Mouse (Mus musculus) urinary bladder, postnatal 36 days (tissue): Measurements from ENCODE around the gene Snx19.

ENCODE experiments used
- DNase-seq, 2 experiments: peaks; one replicate each; pipeline ENCODE4 v3.0.0; 2022; ENCODE audit warnings: low spot score in 2 of 2, mixed read lengths in 1 of 2

Snx19 gene

DNA sequence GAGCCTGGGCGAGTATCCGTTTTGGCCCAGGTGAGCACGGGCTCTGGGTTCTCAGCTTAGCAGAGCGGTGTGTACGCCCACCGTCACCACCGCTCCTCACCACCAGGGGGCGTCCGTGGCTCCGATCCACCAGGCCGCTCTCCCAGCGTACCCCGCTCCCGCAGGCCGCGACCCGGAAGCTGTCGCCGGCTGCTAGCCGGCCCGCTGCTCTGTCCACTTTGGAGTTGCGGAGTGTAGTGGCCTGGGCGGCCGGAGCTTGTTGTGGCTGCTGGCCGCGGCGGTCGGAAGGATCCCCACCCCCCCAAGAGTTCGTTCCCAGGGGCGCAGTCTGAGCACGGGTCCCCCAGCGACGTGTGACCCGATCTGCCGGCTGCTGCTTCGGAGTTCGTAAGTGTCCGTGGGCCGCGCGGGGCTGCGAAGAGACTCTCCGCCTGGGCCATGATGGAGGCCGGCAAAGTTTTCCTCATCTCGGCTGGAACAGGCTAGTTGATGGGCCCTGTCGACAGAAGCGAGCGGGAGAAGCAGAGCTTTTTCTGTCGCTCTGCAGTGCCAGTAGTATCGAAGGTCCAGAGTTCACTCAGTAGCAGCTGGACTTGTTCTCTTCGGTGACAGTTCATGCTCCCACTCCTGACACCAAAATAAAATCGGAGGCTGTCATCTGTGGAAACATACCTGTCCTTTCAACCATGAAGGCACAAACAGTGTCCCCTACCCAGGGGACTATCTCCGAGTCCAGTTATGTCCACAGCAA lies at the start of gene Snx19:
Gene Snx19, plus strand, starts transcription at position 227 of the 751 bp plus-strand sequence.
- peak; percentile 87 to 93 for DNase-seq

DNA sequence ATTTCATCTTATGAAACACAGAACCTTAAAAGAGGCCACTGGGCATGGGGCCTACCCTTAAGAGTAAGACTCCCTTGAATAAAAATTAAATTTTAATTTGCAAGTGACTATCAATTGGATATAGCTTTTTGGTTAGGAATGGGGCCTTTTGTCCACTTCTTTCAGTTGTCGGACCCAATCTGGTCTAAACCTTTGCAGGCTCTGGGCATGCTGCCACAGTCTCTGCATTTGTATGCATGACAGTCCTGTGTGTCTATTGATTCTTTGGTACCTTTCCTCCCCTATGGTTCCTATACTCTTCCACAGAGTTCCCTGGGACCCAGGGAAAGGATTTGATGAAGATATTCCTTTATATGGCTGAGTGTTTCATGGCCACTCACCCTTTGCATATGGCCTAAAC lies 26.1 kb upstream of the Snx19 start:
- no peak for DNase-seq

- peak in 1 of 2 experiments; percentile 33 for DNase-seq
Observed at GRCm38 (mm10) chr9:30422940-30423339, 4.0 kb upstream of the Snx19 start.

GRCm38 (mm10) chr9:30425178-30425577 lies 1.7 kb upstream of the Snx19 start:
- DNase-seq, result no peak

- no peak for DNase-seq
Observed at GRCm38 (mm10) chr9:30428231-30428630, 1.3 kb downstream of the Snx19 start.

GRCm38 (mm10) chr9:30430447-30430846 lies 3.5 kb downstream of the Snx19 start:
- DNase-seq, result no peak

GRCm38 (mm10) chr9:30431909-30432308 lies 5.0 kb downstream of the Snx19 start:
- DNase-seq, result no peak

GRCm38 (mm10) chr9:30433914-30434313 lies 7.0 kb downstream of the Snx19 start:
- no peak for DNase-seq

- DNase-seq, result no peak
Observed at GRCm38 (mm10) chr9:30435902-30436585, 9.1 kb downstream of the Snx19 start.

- no peak for DNase-seq
Observed at GRCm38 (mm10) chr9:30438505-30438904, 11.6 kb downstream of the Snx19 start.

DNA sequence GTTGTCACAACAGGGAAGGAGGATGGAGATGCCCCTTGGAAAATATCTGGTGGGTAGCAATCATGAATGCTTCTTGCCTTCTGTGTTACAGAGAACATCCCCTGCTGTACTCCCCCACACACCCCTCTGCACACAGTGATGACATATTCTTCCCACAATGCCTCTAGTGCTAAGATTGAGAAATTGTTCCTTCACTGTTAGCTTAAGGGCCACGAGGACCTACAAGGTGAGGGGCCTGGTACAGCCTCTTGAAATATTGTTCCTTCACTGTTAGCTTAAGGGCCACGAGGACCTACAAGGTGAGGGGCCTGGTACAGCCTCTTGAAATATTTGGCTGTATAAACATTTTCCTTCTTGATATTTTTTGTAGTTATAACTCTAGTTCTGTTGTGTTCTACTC lies 14.9 kb downstream of the Snx19 start:
- DNase-seq, result no peak

GRCm38 (mm10) chr9:30445232-30446085 lies 18.6 kb downstream of the Snx19 start:
- peak in 1 of 2 experiments; percentile 50 for DNase-seq

DNA sequence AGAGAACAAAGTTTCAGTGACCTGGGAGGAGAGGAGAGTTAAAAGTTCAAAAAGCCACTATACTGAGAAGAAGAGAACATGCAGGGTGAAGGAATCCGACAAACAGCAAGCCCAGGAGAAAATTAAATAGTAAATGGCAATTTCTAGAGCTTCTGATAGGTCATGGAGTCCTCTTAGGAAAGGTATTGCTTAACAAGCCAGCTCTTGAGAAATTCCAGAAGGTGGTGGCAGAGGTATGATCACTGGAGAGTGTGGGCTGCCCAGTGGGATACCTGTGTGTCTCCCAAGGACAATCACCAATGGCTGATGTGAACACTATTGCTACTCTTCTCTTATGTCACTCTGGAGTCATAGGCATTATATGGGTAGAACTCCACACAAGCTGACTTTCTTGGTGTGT lies 19.2 kb downstream of the Snx19 start:
- no peak for DNase-seq

DNA sequence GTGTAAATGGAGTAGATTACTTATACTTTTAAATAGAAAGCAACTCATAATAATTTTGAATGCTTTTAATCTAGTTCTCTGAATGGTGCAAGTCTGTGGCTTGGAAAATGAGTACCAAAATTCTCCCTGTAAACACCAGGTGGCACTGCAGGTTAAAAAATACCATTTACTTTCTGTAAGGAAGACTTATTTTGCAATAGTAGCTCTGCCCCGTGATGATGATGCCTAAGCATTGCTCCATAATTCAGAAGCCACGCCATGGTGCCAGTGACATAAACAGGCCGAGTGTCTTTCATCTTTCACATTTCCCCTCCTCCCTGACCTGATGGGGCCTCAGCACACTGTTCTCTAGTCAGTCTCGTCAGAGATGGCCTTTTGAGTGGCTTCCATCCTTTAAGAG lies 21.6 kb downstream of the Snx19 start:
- peak in 1 of 2 experiments; percentile 28 for DNase-seq

DNA sequence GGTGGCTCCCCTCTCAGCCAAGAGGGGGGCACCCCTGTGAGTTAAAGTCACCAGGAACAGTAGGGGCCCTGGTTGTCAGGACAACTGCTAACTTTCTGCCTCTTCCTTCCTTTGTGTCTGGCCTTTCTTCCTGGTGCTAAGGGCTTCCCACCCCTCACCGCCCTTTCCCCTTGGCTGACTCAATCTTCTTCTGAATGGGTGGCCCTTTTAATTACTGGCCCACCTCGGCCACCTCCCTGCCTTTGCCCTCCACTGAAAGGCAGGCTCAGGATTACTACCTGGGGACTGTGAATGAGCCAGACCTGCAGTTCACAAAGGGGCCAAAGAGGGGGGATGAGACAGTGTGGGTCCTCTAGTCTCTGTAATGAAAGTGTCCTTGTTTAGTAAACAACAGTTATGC lies 23.0 kb downstream of the Snx19 start:
- DNase-seq, result no peak

DNA sequence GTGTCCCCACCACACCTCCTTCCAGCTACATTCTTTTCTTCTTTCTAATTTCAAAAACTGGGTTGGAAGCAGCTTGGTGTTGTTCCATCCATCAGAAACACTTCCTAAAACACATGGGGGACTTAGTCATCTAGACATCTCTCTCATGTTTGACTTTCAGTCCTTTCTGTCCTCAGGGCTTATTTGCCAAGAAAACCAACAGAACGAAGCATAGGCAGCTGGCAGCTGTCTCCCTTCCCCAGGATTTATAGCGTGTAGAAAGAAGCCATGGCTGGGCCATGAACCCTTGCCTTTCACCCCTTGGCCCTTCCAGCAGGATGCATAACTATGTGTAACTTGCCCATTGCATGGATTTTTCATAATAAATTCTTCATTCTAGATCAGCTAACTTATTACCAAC lies 23.9 kb downstream of the Snx19 start:
- no peak for DNase-seq

- no peak for DNase-seq
Observed at GRCm38 (mm10) chr9:30454527-30454926, 27.6 kb downstream of the Snx19 start.

GRCm38 (mm10) chr9:30456250-30456649 lies 29.3 kb downstream of the Snx19 start:
- no peak for DNase-seq

- DNase-seq, result no peak
Observed at GRCm38 (mm10) chr9:30460501-30460900, 33.6 kb downstream of the Snx19 start.

GRCm38 (mm10) chr9:30464661-30465060 lies 37.8 kb downstream of the Snx19 start:
- no peak for DNase-seq

GRCm38 (mm10) chr9:30480043-30480442 lies 53.1 kb downstream of the Snx19 start:
- DNase-seq, result no peak

- peak; percentile 88 to 92 for DNase-seq
Observed at GRCm38 (mm10) chr9:30480464-30480863, 53.6 kb downstream of the Snx19 start.
